Mouse (Mus musculus) spleen, postnatal 36 days (tissue): ENCODE results near the gene Ktn1.
A peak's percentile ranks its signal among the peaks of the same experiment; 100 is the strongest.

ENCODE experiments used
- DNase-seq, 2 experiments: peaks; one replicate each; pipeline ENCODE4 v3.0.0; 2022; ENCODE audit warnings: low spot score in 2 of 2, mixed read lengths in 1 of 2

Ktn1 gene

GRCm38 (mm10) chr14:47664470-47664864, 16.2 kb downstream of the Ktn1 start:
- DNase-seq: no peak

- no peak for DNase-seq
Observed at GRCm38 (mm10) chr14:47665061-47665778, 17.0 kb downstream of the Ktn1 start.

GRCm38 (mm10) chr14:47668096-47668495, 19.8 kb downstream of the Ktn1 start:
- no peak for DNase-seq

GRCm38 (mm10) chr14:47682886-47683285, 34.6 kb downstream of the Ktn1 start:
- DNase-seq: no peak

GRCm38 (mm10) chr14:47684579-47684978, 36.3 kb downstream of the Ktn1 start:
- DNase-seq: no peak

GRCm38 (mm10) chr14:47699126-47699525, 50.9 kb downstream of the Ktn1 start:
- DNase-seq: no peak

GRCm38 (mm10) chr14:47709546-47709945, 61.3 kb downstream of the Ktn1 start:
- no peak for DNase-seq

GRCm38 (mm10) chr14:47715771-47716170, 67.5 kb downstream of the Ktn1 start:
- DNase-seq: no peak

GRCm38 (mm10) chr14:47717916-47718606, 69.8 kb downstream of the Ktn1 start:
- no peak for DNase-seq

- no peak for DNase-seq
Observed at GRCm38 (mm10) chr14:47720023-47720422, 71.8 kb downstream of the Ktn1 start.

GRCm38 (mm10) chr14:47723035-47723434, 74.8 kb downstream of the Ktn1 start:
- DNase-seq: no peak

GRCm38 (mm10) chr14:47728594-47728993, 80.3 kb downstream of the Ktn1 start:
- DNase-seq: no peak

GRCm38 (mm10) chr14:47735354-47735753, 87.1 kb downstream of the Ktn1 start:
- DNase-seq: peak; percentile 4 to 12

GRCm38 (mm10) chr14:47736471-47736870, 88.2 kb downstream of the Ktn1 start:
- DNase-seq: no peak

GRCm38 (mm10) chr14:47740316-47740996, 92.2 kb downstream of the Ktn1 start:
- DNase-seq: no peak

- DNase-seq: no peak
Observed at GRCm38 (mm10) chr14:47741046-47741445, 92.8 kb downstream of the Ktn1 start.

- no peak for DNase-seq
Observed at GRCm38 (mm10) chr14:47742674-47743073, 94.4 kb downstream of the Ktn1 start.

- no peak for DNase-seq
Observed at GRCm38 (mm10) chr14:47745086-47745485, 96.8 kb downstream of the Ktn1 start.

- DNase-seq: no peak
Observed at GRCm38 (mm10) chr14:47747536-47747935, 99.3 kb downstream of the Ktn1 start.

GRCm38 (mm10) chr14:47748714-47749113, 100.5 kb downstream of the Ktn1 start:
- DNase-seq: no peak

- DNase-seq: no peak
Observed at GRCm38 (mm10) chr14:47751422-47752205, 103.4 kb downstream of the Ktn1 start.

- no peak for DNase-seq
Observed at GRCm38 (mm10) chr14:47753561-47753960, 105.3 kb downstream of the Ktn1 start.
